Mouse (Mus musculus) testis, adult 2 months (tissue): ENCODE measurements at regions not wholly inside any gene's neighbourhood (a gene's known extent, or its start where the extent isn't known, plus 50 kb on each side); places are given as distances from the start of the nearest gene placed in this dataset.

Experiments
- CTCF ChIP-seq: fragments of 200-500 bp; IDR thresholded peaks from 2 replicates; pipeline ENCODE4 v1.5.1; 2012; ENCODE audit warnings: low read depth, mild to moderate bottlenecking, inconsistent platforms, low read length, moderate library complexity; ENCODE audit not compliant: control insufficient read depth, insufficient read depth, insufficient replicate concordance
- POLR2A ChIP-seq: fragments of 200-500 bp; IDR thresholded peaks from 2 replicates; pipeline ENCODE4 v1.6.1; 2012; ENCODE audit warnings: low read depth, mild to moderate bottlenecking, inconsistent platforms, low read length, moderate library complexity; ENCODE audit not compliant: control insufficient read depth

DNA sequence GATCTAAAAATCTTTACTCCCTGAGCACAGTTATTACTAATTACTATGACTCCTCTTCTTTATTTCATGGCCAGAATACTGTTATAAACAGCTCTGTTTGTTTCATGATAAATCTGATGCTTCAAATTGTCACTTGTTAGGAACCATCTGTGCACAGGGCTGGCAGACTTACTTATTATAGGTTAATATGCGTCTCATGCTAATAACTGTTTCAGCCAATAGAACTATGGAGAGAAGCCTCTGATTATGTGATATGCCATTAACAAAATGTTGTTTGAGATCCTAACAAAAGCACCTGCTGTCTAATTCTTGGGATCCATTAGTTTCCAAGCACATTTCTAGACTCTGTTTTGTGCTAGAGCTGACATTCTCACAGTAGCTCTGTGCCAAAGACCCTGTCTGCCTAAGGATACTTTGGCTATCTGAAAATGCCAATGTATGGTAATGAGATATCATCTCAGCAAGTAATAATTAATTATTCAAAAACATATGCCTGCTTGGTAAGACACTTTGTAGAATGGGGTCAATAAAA lies 318.1 kb downstream of the Grb14 start:
- no peak for TF ChIP-seq CTCF
- TF ChIP-seq POLR2A, result no peak
